Mouse (Mus musculus) heart, adult 11 months (tissue): Measurements from ENCODE around the gene Pla2g2d.

ENCODE experiments used
- DNase-seq: peaks from one replicate; pipeline ENCODE4 v3.0.0; 2022

Pla2g2d gene

GRCm38 (mm10) chr4:138775435-138775834 lies at the start of gene Pla2g2d:
Gene Pla2g2d (plus strand): TSS chr4:138775735.
- DNase-seq: no peak

DNA sequence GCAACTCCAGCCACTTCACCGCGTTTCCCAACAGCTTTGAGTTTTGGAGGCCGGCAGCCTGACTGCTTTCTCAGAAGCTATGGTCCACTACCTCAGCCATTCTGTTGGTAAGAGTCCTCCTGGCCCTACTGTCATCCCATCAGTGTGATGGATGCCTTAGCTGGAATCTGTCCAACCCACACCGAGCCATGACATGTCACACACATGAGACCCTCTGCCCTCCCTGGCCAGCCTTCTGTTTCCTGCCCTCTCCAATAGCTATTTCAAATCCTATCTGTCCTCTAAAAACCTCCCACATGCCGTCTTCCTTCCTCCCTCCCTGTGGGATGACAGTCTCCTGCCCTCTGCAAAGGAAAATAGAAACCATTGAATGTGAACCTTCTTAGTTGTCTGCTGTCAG lies 49.8 kb upstream of the Pla2g2d start:
- peak; percentile 90 for DNase-seq

- DNase-seq: peak; percentile 96
Measured at GRCm38 (mm10) chr4:138729018-138729703, 46.4 kb upstream of the Pla2g2d start.

GRCm38 (mm10) chr4:138734105-138734504 lies 41.4 kb upstream of the Pla2g2d start:
- DNase-seq: no peak

DNA sequence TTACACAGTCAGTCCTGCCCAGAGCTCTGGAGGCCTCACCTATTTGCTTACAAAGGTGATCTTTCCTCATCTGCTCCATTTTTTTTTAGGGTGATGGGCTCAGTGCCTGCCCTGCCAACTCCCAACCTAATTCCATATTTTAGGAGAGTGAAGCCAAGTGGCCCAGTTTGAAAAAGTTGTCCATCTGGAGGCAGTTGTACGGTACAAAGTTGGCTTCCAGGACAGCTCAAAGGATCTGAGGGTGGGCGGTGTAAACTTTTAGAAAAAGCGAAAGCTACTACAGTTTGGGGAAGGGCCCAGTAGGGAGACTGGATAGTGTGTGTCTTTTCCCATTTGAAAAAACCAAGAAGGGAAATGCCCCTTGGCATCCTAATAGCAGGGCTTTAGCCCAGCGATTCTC lies 40.7 kb upstream of the Pla2g2d start:
- DNase-seq: no peak

DNA sequence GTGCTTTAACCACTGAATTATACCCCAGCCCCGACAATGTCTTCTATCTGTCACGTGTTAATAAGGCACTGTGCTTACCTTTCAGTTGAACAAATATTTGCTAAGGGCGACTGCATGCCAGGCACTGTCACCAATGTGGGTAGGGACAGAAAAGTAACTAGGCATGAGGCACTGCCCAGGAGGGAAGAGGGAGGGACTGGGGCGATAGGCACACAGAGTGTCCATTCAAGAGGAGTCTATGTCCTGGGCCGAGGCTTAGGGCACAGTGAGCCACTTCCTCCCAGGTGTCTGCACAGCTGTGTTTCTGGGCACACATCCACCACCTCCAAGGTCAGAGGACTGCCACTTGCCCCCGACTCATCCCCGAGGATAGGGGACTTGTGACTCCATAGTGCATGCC lies 38.5 kb upstream of the Pla2g2d start, which contains the start of gene Ubxn10:
Gene Ubxn10, minus strand, starts transcription at position 137 of the 400 bp plus-strand sequence.
- DNase-seq: no peak

DNA sequence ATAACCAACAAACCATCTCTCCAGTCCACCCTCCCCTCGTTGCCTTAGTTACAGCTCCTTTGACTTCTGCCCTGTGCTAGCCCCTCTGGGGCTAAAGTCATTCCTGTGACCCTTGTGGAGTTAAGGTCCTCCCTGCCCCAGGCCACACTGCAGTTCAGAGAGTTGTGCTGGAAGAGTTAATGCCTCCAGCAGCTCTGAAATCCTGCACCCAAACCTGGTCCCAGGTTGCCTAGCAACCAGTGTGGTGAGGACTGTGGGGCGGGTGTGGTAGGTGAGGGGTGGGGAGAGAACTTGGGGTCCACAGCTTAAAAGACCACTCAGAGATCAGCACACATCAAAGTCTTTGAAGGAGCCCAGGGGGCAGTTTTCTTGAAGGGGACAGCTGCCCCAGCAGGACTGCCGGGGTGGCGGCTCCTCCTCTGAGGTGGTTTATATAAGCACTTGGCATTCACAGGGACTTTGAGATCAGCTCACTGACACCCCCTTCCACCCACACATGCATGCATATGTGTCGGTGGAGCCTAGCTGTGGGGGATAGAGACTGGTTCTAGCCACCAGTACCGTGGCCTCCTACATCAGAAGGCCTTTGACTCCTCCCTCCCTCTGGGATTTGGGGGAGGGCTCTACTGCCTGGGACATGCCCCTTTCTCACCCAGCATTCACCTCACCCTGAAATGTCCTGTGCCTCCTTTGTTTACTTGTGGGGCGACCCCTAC lies 36.2 kb upstream of the Pla2g2d start:
- DNase-seq: no peak

- DNase-seq: no peak
Measured at GRCm38 (mm10) chr4:138745884-138746283, 29.7 kb upstream of the Pla2g2d start.

DNA sequence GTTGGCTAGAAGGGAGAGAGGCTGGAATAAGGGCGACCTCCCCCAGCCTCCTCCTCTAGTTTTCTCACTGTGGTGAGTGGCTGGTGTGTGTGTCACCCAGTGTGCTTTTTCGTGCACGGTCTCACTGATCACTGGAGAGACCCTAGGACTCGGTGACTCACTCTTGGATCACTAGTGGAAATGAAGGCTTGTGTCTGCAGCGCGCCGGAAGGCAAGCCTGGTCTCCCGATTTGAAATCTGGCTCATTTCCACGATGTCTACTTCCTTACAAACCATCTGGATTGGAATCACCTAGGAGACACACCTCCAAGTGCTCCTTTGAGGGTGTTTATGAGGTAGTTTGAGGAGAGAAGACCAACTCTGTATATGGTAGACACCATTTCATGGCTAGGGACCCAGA lies 28.7 kb upstream of the Pla2g2d start:
- no peak for DNase-seq

DNA sequence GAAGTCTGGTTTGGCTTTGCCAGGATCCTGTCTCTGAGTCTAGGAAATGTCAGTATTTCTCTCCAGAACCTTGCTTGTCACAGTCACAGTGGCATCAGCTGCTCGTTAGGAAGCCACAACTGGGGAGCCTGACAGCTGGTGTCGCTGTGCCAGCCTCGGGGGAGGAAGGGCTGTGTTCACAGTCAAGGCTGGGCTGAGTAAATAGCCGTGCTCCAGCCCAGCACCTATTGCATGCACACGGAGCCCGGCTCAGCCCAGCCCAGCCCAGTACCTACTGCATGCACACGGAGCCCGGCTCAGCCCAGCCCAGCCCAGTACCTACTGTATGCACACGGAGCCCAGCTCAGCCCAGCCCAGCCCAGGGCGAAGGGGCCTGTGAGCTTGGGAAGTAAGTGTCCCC lies 27.7 kb upstream of the Pla2g2d start:
- DNase-seq: no peak

DNA sequence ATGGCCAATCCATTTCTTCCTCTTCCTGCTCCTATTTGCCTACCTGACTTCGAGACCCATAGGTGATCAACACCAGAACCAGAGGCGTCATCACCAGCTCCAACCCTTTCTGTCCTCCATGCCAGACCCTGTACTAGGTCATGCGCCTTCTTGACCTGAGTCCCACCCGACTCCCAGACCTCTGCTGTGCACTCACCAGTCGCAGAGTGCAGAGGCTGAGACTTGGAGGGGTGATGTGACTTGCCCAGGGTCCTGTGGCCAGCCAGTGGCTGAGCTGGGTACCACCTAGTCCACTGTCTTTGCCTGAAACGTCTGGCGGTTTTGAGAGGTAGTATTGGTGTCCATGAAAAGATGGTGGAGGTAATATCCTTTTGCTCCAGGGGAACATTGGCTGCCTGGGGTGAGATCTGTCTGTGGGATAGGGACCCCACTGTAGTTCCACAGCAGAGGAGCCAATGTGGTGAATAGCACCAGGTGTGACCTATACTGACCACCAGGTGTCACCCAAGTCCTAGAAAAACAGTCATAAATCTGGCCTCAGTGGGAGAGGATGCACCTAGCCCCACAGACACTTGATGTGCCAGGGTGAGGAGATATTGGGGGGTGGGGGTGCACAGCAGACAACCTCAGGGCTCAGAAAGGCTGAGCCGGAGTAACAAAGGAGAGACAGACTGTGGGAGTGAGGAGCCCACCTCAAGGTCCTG lies 27.0 kb upstream of the Pla2g2d start:
- DNase-seq: no peak

- DNase-seq: no peak
Measured at GRCm38 (mm10) chr4:138752603-138753002, 22.9 kb upstream of the Pla2g2d start.

DNA sequence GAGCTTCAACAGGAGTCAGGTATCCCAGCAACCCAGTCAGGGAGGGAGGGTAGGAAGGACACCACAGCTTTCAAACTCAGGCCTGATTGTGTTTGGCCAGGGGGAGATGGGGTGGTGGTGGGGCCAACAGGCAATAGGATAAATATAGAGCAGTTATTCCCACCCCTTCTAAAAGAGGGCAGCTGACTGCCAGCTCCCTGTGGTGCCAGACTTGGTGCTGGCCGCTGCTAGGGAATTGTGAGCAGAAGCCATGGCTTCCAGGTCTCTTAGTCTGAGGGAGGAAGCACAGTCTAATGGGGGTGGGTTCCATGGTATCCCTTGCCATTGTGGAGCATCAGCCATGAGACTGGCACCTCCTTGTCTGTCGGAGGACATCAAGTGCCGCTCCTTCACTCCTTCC lies 21.9 kb upstream of the Pla2g2d start:
- no peak for DNase-seq

GRCm38 (mm10) chr4:138754432-138754831 lies 21.1 kb upstream of the Pla2g2d start:
- DNase-seq: no peak

- no peak for DNase-seq
Measured at GRCm38 (mm10) chr4:138755439-138755838, 20.1 kb upstream of the Pla2g2d start.

DNA sequence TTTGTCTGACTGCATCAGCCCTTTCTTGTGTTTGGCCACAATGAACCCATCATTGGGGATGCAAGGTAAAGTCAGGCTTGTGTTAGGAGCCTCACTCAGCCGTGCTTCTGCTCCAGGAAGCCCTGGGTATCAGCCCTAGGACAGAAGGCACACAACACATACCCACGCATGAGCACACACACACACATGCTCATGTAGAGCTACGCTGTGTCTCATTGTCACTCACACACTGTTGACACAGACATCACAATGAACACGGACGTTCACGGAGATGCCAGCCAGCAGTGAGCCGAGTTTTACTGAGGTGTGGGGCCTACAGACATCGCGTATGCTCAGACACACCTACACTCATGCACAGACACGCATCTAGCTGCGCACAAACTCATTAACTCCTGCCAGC lies 19.6 kb upstream of the Pla2g2d start:
- no peak for DNase-seq

- DNase-seq: no peak
Measured at GRCm38 (mm10) chr4:138757416-138757815, 18.1 kb upstream of the Pla2g2d start, which contains the start of gene Pla2g2f. Gene Pla2g2f (minus strand): TSS chr4:138757626.

DNA sequence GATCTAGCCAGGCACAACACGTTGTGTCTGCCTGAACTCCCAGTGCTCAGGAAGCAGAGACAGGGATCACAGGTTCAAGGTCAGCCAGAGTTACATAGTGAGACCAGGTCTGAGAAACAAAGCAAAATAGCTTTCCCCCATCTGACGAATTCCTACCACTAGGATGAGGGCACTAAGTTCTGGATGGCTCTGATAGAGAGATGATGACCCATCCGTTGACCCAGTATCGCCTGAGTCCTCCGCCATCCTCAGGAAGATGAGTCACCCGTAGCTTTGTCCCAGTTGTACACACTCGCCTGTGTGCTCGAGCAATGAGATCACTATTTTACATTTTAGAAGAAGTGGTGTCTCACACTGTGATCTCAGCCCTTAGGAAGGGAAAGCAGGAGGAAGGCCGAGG lies 13.3 kb upstream of the Pla2g2d start:
- DNase-seq: no peak

GRCm38 (mm10) chr4:138771970-138772369 lies 3.6 kb upstream of the Pla2g2d start:
- no peak for DNase-seq

GRCm38 (mm10) chr4:138772386-138772785 lies 3.1 kb upstream of the Pla2g2d start:
- DNase-seq: no peak

DNA sequence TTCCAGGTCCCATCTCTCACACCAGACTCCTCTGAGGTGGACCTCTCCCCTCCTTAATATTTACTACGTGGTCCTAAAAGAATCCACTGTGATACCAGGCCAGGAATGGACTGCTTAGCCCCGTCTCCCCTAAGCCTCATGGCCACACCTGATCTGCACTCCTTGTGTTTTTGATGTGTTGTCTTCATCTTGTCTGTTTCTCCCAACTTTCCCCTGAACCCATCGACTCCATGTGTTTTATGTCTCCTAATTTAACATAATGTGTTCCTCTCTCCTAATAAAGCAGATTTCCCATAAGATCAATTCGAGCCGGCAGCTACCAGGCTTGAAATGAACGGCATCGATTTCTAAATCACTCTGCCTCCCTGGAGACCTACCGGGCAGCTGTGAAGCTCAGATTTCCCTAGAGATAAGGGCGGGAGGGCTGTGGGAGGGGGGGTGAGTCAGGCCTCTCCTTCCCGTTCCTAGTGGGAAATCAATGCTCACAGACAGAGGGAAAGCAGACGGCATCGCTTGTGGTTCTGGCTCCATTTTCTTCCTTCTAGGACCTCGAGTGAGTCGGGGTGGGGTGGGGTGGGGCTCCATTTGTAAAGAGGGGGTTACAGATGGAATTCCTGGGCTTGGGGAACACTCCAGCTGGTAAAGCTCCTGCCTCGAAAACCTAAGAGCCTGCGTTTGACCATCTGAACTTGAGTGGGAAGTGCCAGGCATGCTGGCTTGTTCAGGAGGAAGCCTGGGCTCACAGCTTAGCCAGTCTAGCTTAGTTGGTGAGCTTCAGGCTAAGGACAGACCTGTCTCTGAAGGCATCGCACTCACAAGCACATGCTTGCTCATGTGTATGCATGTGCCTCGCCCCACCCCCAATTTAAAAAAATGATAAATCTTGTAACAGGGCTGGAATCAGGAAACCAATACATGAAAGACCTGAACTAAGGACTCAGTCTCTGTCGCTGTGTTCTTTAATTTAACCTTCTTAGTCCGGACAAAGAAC lies 2.2 kb downstream of the Pla2g2d start:
- DNase-seq: no peak

DNA sequence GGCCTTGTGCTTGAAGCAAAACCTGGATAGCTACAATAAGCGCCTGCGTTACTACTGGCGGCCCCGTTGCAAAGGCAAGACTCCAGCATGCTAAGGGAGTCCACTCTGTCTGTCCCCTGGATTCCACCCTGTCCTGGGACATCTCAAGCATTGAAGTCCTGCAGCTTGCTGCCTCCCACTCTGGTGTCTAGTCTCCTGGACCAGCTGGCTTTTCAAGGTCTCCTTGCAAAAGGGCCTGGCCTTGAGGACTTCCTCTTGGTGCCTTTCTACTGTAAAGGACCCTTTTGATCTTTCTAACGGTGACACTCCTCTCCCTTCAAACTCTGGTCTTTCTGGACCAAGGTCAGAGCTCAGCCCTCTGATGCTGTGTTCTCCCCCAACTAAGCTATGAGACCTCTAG lies 4.8 kb downstream of the Pla2g2d start:
- no peak for DNase-seq

DNA sequence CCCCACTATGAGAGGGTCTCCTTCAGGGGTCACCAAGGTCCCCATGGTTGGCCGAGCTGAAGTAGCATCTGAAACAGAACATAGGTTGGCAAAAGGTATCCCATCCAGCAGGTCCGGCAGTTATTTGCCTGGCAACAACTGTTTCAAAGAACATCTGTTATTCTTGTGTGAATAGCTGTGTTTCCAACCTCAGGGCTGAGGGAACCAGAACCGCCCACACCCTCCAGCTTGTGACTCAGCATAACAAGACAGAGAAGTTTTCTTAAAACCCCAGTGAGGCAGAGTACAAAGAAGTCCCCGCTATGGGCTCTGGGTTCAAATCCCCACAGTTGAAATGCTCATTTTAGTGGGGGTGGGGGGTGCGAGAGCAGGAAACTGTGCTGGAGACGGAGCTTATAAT lies 6.6 kb downstream of the Pla2g2d start:
- DNase-seq: peak; percentile 90
